Mouse (Mus musculus): ENCODE measurements at regions not wholly inside any gene's neighbourhood (a gene's known extent, or its start where the extent isn't known, plus 50 kb on each side); places are given as distances from the start of the nearest gene placed in this dataset.

- no peak for TF ChIP-seq EP300 (IDR thresholded peaks at IDR 0.05; ENCODE audit: low read depth)
- no peak for TF ChIP-seq CTCF (IDR thresholded peaks at IDR 0.05; ENCODE audit: low read depth)
These were observed 55.0 kb upstream of the Zfp706 start for GRCm38 (mm10) chr15:37062585-37062984.

Measured in heart, postnatal 0 days (tissue).